Mouse (Mus musculus) ovary, adult 18-20 months (tissue): ENCODE results near the gene Nqo2.

ENCODE experiments used
- DNase-seq: peaks from one replicate; pipeline ENCODE4 v3.0.0; 2022; ENCODE audit warnings: low spot score, mixed read lengths

The Nqo2 gene

GRCm38 (mm10) chr13:33995197-33995596 is 30.7 kb downstream of the Nqo2 start:
- peak; percentile 45 for DNase-seq

- peak; percentile 84 for DNase-seq
These were observed 37.8 kb downstream of the Nqo2 start, which contains the start of the genes Ripk1 and Serpinb6a for GRCm38 (mm10) chr13:34002058-34003006. Gene Ripk1 (plus strand): TSS chr13:34002363. Gene Serpinb6a (minus strand): TSS chr13:34002794.

- DNase-seq: no peak
These were observed 38.6 kb downstream of the Nqo2 start for GRCm38 (mm10) chr13:34003058-34003457.

- DNase-seq: no peak
These were observed 42.7 kb downstream of the Nqo2 start for GRCm38 (mm10) chr13:34007234-34007633.

- DNase-seq: no peak
These were observed 52.6 kb downstream of the Nqo2 start for GRCm38 (mm10) chr13:34016927-34017569.

- DNase-seq: no peak
These were observed 54.0 kb downstream of the Nqo2 start for GRCm38 (mm10) chr13:34018521-34018920.

- DNase-seq: no peak
These were observed 57.5 kb downstream of the Nqo2 start for GRCm38 (mm10) chr13:34021998-34022397.

- DNase-seq: no peak
These were observed 67.6 kb downstream of the Nqo2 start for GRCm38 (mm10) chr13:34032041-34032440.

- DNase-seq: no peak
These were observed 70.9 kb downstream of the Nqo2 start for GRCm38 (mm10) chr13:34035424-34035823.

- no peak for DNase-seq
These were observed 72.2 kb downstream of the Nqo2 start for GRCm38 (mm10) chr13:34036726-34037125.

- peak; percentile 92 for DNase-seq
These were observed 72.9 kb downstream of the Nqo2 start, which contains the start of gene Bphl for GRCm38 (mm10) chr13:34037172-34038055. Gene Bphl (plus strand): TSS chr13:34037597.

GRCm38 (mm10) chr13:34038056-34038432 is 73.6 kb downstream of the Nqo2 start:
- no peak for DNase-seq
